Mouse (Mus musculus) liver, adult 2 months (tissue): Measurements from ENCODE around the gene Rdx.

Experiments used
- CTCF ChIP-seq: fragments of 200-500 bp; IDR thresholded peaks from 2 replicates; pipeline ENCODE4 v1.5.1; 2011; ENCODE audit warnings: low read depth, low read length, control low read depth
- POLR2A ChIP-seq: fragments of 200-500 bp; IDR thresholded peaks from 2 replicates; pipeline ENCODE4 v1.6.1; 2011; ENCODE audit warnings: low read length, control low read depth; ENCODE audit not compliant: insufficient read depth; ENCODE audit errors: extremely low read depth

- TF ChIP-seq POLR2A (no peak), CTCF (no peak)
Observed at GRCm38 (mm10) chr9:52047129-52047820, at the start of gene Rdx.
